Mouse (Mus musculus) retina, adult 2 months (tissue): ENCODE measurements around the gene Vmn2r25.
"Not testable (repeated sequence)": the region's sequence is repeated elsewhere in the genome, so short reads cannot be mapped to it uniquely, and the experiment has no call there.

Experiments
- DNase-seq: peaks from one replicate; pipeline ENCODE4 v3.0.0-alpha.2; 2012; ENCODE audit warnings: low read depth, low spot score

The Vmn2r25 gene

DNA sequence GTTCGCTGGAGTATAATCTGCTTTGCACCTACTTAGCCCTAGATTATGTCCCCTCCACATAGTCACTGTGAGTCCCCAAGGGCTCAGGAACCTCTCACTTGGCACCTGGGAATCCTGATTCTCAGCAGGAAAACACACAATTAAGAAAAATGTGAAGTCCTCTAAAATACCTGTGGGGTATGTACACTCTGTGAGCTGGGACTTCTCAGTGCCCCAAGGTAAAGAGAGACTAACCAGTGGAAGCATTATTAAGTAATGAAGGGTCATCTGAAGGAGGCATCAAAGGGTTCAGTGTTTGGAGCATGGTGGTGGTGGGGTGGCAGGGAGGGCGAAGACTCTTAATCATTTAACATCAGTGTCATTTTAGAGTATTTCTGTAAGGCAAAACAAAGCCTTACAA lies at the start of gene Vmn2r25:
TSS of gene Vmn2r25 (minus strand) at position 101 of the 400 bp plus-strand sequence.
- not testable (repeated sequence) for DNase-seq

DNA sequence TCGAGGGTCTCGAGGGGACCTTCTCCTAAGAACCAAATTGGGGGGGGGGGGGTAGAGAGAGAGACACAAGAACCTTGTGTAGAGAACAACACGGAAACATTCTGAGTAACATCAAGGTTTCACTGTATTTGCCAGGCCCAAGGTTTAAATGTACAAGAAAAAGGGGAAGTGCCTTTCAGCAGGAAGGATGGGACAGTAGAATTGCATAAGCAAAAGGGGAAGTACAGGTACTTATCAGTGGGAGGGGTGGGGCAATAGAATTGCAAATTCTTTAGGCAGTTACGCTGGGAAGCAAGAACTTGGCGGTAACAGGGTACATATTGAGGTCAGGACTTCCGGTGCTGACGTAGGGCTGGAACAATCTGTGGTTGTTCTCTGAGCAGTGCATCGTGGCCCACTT lies 33.3 kb downstream of the Vmn2r25 start:
- DNase-seq, result no peak

DNA sequence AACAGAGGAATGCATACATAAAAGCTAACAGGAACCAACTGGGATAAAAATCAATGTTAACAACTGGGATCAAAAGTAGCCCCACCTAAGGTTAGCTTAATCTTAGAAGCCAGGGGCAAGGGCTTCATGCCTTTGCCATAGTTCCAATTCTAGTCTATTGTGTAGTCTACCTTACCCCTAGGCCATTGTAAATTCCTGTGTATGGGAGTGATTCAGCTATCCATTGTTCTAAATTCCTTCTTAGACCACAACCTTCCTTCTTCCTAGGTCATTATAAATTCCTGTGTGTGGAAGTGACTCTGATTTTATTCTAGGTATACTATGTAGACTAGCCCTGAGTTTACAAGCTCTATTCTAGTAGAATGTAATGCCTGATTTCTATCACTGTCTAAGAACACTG lies 43.0 kb downstream of the Vmn2r25 start:
- not testable (repeated sequence) for DNase-seq

DNA sequence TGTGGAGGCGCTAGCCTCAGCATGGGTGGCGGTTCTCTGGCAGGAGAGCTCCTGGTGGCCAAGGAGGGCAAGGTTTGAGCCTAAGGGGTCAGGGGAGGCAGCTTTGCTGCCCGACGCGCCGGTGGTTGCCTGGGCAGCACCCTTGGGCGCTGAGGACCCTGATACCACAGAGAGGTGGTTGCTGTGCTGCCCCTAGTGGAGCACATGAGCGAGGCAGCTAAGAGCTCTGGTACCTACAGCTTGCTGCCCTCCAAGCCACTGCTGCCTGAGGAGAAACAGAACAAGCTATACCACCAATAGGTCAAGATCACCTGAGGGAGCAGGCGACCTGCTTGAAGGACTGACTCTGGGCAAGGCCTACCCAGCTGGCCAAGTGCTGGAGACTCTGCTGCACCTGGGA lies 59.5 kb downstream of the Vmn2r25 start:
- no peak for DNase-seq

DNA sequence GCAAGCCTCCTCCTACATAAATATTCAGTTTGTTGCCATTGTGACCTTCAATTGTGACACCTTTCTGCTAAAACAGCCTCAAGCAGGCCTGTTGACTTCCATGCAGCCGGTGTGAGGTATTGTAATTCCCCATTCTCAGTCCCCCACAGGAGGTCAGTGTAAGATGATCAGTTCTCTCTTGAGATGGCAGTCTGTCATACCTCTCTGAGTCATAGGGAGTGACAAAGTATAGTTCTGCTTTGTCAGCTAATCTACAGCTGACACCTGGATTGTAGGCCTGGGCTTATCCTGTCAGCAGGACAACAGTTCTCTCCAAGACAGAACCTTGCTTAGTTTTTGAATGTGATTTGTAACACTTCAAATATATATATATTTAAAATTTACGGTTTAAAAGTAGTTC lies 68.4 kb downstream of the Vmn2r25 start:
- DNase-seq, result no peak

DNA sequence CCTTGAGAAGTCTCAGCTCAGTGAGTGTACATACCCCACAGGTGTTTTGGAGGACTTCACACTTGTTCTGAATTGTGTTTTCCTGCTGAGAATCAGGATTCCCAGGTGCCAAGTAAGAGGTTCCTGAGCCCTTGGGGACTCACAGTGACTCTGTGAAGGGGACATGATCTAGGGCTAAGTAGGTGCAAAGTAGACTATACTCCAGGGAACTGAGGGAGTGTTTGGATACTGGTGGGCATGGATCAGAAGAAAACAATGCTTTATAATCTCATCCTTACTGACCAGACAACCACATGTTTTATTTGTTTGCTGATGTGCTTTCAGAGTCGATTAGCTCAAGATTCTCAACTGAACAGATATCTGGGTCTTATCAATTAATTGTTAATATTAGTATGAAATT lies 74.7 kb downstream of the Vmn2r25 start, which contains the start of gene Vmn2r24:
TSS of gene Vmn2r24 (plus strand) at position 301 of the 400 bp plus-strand sequence.
- no peak for DNase-seq
